Mouse (Mus musculus): ENCODE measurements around the gene Hoxa9. TPM values are rescaled to one million over a fixed set of nuclear protein-coding genes. Genes with fewer than 3 reads are reported as not detected.

Gene Hoxa9
- total RNA-seq, 2 experiments from 2014 or later = not detected

DNA sequence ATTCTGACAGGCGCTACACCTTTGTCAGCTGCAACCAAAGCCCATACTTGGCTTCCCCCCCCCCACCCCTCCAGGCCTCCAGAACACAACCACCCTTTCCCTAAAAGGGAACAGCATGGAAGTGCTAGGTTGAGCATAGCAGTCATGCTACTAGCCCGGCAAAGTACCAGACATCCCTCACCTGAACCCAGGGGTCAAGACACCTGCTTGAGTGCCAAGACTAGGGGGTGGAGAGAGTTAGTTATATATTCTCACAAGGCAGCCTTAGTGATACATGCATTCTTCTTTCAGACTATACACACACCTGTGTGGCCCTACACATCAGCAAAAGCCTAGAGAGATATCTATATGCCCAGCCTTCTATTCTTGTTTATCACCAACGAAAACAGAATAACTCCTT, 45.1 kb downstream of the Hoxa9 start:
- DNase-seq (ENCODE audit: low spot score in 2 of 2) = no peak

DNA sequence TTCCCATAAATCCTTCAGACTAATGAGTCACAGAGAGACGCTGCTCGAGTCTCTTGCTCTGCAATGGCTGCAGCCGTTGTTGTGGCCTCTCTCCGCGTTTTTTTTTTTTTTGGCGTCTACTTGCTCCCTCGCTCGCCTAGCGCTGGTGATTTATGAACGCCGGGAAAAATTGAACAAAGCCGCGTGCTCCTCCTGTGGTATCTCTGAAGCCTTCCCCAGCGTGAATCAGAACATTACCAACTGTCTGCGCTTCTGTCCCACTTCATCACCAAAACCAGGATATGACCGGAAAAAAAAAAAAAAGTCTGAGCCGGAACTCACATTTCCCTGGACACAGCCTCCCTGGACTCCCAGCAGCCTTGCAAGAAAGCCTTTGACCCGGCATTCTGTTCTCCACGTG, 45.7 kb downstream of the Hoxa9 start:
- DNase-seq (ENCODE audit: low spot score in 2 of 2) = no peak

DNA sequence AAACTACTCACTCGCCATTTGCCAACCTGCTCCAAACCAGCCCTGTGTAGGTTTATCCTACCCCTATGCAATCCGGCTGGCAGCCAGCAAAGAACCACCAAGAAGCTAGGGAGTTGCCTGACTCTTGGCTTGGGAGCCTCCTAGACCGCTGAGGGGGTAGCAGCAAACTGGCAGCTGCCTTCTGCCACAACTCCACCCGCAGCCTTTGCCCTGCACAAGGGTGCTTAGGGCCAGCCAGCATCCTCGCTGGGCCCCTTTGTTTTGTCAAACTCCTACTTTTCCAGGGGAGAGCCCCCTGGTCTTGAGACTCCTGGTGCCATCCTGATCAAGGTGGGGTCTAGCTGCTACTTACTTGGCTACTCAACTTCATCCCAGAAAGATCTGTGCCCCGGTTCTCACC, 46.2 kb downstream of the Hoxa9 start:
- no peak for DNase-seq (ENCODE audit: low spot score in 2 of 2)

DNA sequence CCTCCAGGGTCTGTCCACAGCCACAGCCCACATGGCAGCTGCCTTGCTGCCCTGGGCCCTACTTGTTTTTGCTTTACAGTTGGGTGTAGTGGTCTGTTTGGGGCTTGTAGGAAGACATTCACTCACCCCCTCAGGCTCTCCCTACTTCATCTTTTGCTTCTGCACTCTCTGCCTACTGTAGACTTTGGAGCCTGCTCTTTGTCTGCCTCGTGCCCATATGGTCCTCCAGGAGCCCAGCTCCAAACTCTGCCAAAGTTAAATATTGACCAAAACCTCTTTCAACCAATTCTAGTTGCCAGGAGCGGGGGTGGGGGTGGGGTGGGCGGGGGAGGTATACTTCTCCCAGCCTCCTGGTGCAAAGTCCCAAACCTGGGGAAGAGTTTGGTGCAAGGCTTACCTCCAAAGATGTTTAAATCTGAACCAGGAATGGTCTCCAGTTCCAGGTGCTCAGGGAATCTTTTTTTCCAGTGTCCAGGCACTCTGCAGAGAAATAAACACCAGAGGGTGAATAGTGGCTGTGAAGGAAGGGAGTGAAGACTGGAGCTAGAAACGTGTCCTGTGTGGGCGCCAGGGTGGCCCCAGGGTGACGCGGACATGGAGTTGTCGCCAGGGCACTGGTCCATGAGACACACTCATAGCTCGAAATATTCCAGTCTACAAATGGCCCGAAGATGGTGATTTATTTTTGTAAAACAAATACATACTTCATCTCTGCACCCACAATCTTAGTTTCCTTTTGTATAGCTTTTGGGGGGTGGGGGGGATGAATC, 47.4 kb downstream of the Hoxa9 start:
- DNase-seq (ENCODE audit: low spot score in 2 of 2) = no peak

DNA sequence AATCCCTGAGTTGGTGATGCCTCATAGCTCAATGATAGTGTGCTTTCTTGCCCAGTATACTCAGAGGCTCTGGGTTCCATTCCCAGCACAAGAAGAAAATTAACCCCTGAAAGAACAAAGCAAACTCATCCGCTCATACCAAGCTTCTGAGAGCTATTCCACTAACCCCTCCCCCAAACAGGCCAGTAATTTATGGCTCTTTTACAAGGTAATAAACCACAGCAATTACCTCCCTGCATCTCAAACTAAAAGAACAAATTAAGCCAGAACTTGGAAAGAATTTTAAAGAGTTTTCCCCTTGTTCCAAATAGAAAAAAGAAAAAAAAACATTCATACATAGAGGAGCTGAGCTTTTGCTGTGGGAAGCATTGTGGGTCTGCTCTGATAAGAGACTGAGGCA, 48.1 kb downstream of the Hoxa9 start:
- DNase-seq (ENCODE audit: low spot score in 2 of 2) = no peak

DNA sequence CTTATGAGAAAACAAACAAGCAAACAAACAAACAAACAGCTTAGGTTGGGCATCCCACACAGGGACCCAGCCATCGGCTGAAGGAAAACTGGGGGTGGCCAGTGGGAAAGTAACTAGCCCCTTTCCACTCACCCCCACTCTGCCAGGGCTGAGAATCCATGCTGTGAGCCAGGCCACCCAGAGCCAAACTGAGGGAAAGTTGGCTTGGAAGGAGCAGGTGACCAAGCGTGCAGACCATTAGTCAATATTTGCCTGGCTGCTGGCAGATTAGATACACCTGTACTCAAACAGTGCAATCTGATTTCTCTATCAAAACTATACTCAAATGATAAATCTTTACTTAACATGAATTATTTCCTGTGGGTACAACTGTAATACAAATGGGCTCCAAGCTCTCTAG, 48.9 kb downstream of the Hoxa9 start:
- DNase-seq (ENCODE audit: low spot score in 2 of 2) = no peak

DNA sequence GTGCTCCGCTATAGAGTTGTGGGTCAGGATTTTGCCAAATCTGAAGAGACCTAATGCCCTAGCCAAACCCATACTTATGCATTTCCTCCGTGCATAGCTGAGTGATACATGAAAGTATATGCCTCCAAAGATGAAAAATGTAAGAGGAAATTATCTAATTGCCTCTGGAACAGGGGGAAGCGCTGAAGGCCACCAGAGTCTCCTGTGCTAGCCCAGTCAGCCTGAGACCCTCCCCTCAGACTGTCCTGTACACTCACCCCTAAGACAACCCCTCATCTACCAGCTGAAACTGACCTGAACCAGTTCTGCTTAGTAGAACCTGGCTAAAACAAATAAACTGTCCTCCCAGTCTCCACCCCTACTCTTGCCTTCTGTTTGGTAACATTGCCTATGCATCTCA, 50.2 kb downstream of the Hoxa9 start:
- DNase-seq (ENCODE audit: low spot score in 2 of 2) = no peak

DNA sequence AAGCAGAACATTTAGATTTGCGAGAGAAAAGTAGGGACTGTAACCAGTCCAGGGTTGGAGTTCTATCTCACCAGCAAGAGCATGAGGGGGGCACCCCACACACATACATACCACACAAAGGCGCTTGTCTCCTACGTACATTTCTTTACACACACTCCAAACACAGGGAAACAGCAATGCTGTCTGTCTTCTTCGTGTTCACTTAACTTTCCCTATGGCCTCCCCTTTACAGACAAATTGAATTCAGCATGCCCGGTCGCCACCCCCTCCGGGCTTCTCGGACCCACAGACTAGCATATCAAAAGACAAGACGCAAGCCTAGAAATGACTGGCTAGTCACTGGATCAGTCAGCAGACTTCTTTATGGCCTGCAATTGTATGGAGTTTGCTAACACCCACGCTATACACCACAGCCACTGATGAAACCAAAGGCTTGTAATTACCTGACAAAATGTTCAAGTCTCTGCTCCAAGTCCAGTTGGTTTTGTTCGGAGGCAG, 50.6 kb downstream of the Hoxa9 start:
- no peak for DNase-seq (ENCODE audit: low spot score in 2 of 2)

DNA sequence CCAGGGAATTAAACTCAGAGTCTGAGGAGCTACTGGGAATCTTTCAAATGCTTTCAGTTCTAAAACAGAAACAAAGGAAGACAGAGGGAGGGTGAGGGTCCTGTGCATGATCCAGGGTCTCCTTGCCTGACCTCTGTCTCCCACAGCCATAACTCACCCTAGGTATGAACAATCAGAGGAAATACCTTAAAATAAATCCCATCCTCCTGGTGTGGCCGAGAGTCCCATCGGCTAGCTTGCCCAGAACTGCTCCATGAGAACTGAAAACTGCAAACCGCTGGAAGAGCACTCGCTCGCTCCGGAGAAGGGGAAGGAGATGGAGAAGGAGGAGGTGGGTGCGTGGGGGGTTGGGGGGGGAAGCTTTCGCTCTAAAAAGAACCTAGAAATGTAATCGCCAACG, 51.2 kb downstream of the Hoxa9 start:
- no peak for DNase-seq (ENCODE audit: low spot score in 2 of 2)

DNA sequence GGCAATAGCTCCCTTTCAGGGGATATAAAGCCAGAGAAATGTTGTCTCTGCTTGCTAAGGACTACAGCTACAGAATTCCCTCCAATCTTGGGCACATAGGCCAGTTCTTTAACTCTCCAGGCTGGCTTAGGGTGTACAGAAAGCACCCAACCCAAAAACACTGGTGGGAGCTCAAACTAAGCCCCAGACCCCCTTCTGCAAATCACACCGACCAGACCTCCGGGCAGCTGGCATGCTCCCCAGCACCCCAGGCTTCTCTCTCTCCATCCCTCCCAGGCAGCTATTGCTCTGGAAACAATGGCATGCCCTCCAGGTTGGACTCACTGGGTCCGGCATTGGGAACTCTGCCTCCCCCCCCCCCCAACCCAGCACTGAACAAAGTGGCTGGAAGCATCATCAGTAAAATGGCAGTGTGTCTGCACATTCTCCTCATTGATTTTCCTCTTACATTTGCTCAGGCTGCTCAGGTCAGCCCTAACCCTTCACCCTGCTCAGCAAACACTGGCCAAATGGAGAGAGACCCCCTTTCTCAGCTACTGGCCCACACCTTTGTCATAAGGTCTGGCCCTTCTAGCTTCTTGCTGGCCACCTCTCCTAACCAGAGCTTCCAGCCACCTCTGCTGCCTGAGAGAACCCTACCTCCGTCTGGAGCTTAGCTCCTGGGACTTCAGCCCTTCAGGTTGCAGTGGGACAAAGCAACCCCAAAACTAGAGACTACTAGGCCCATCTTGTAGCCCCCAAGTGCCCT, 51.8 kb downstream of the Hoxa9 start:
- DNase-seq (ENCODE audit: low spot score in 2 of 2) = no peak

DNA sequence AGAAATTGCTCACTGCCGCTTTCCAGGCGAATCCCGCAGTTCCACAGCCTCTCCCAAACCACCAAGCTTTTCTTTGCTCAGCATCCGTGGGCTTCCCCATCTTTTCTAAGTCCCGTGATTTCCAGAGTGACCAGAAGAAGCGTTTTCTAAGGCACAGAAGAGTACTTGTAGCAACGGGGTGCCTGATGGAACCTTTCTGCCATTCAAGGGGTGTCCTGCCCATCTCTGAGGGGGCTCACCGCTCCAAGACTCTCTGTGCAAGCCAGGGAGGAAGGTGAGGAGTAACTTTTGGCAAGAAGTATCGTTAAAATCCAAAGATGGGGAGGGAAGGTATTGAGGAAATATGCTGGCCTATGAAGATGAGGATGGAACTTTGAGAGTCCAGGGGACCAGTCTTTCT, 53.1 kb downstream of the Hoxa9 start:
- no peak for DNase-seq (ENCODE audit: low spot score in 2 of 2)

DNA sequence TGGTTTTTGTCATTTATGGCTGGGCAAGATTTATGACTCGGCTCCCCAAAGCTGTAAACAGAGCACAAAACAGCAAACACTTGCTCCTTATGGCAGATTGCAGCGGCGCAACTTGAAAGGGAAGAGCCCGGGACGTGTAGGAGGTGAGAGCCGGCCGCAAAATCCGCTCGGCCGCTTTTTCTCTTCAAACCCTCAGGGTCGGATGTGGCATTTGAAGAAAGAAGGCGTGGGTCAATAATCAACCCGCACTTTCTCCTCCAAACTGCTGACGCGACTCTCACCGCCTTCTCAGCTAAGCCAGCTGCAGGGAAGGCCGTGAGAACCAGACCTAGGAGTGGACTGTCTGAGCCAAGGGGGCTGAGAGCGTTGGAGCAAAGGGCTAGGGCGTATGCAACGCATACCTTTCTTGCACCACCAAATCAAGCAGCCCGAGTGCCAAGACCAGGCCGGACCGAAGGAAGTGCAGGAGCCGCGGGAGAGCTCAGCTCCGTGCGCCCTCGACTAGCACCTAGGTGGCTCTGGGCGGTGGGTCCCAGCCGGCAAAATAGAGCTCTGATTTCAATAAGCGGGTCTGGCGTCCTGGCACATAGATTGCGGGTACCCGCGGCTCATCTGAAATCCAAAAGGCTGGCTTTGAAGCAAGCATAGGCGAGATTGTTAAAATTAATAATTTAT, 53.7 kb downstream of the Hoxa9 start, which contains the start of gene 5730596B20Rik:
5730596B20Rik (plus strand) TSS at position 438 of the 675 bp plus-strand sequence.
- DNase-seq (ENCODE audit: low spot score in 2 of 2) = no peak

DNA sequence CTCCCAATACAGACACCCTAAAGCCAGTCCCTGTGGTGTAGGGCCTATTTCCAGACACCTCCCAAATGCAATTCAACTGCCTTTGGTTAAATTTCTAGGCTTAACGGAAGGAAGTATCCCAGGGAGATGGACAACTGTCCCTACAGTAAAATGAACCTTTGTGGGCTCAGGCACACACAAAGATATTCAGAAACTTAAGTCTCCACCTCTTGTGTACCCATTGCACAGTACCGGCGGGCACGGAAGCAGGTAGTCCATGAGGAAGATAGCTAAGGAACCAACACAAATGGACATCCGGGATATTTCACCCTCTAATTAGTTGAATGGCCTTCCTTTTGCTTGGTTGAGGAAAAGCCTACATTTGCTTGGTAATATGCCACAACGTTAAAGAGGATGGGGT, 54.5 kb downstream of the Hoxa9 start:
- no peak for DNase-seq (ENCODE audit: low spot score in 2 of 2)

DNA sequence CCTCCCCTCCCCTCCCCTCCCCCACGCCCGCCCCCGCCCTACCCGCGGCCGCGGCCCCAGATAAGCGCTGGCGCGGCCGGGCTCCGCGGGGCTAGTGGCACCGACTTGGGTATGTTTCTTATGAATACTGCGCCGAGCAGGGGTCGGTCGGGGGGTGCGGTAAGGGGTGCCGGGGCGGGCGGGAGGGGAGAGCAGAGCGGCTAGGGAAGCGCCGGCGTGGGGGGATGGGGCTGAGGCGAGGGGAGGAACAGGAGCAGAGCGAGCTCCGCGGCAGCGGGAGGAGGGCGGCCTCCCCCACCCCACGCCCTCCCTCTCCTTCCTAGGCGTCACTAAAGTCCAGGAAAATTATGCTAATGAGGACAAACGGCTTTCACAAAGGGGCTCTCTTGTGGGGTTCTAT, 55.0 kb downstream of the Hoxa9 start:
- DNase-seq (ENCODE audit: low spot score in 2 of 2) = no peak

DNA sequence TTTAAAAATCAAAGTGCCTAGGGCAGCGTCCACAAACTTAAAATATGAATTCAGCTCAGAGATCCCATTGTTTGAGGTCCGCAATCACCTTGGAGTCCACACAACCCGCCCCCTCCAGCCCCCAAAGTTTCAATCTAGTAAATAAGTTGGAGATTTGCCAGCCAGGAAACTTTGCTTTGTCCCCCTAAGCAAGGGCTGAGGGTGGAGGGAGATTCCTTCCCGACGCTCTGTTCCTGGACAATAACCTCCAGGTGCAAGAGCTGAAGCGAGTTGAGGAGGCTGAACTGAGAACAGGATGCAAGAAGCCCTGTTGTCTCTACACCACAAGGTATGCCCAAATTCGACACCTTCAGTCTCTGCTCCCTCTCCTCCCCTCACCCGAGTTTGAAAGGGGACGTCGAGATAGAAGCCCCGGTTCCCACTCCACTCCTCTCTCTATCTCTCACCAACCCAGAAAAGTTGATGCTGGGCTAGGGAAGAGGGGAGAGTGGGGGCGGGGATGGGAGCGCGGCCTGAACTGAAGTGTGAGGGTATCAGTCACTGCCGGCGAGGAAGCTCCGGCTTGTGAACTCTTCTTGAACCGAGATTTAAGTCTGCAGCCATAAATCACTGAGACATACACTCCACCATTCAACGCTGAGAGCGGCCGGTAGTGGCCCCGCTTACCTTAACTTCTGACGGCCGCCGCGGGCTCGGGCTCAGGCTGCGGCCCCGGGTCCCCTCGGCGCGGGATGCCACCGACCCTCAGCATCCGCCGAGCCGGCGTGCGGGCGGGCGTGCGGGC, 55.7 kb downstream of the Hoxa9 start:
- no peak for DNase-seq (ENCODE audit: low spot score in 2 of 2)

DNA sequence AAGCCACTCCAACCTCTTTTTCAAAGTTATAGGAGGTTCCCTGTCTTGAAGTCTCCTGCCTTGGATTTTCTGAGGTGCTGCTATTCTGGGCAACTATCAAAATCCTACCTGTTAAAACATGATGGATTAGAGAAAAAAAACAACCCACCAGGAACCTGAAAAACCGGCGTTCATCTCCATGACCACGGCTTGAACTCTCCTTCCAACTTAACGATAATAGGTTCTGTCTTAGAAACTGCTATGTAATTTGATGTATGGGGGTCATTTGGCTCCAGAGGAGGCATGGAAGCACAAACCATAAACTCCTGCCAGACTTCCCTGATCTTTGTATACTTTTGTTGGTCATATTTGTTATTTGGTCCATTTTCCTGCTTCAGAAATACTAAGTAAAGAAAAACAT, 57.2 kb downstream of the Hoxa9 start:
- no peak for DNase-seq (ENCODE audit: low spot score in 2 of 2)

Small RNA genes lying within 50 kb of the gene (microRNA-seq; reads per million reads assigned to microRNA genes)
- 4.2 to 7.2 reads per million in 2 experiments for gene Mir196b

Other genes with a start within 250 kb of the Hoxa9 start
- 10 to 100 TPM; 20.8 to 21.4 TPM for gene Skap2, start 218.5 kb downstream of the Hoxa9 start, total RNA-seq (2021)
- not detected for gene Hoxa1, start 72.8 kb downstream of the Hoxa9 start, total RNA-seq (2021)
- gene Hoxa2, start 66.3 kb downstream of the Hoxa9 start, total RNA-seq (2021) = not detected
- gene 5730596B20Rik, start 53.6 kb downstream of the Hoxa9 start, total RNA-seq (2021) = not detected
- gene Hoxa4, start 39.3 kb downstream of the Hoxa9 start, total RNA-seq (2021) = not detected
- gene Hoxa5, start 26.5 kb downstream of the Hoxa9 start, total RNA-seq (2021) = not detected
- gene Hoxa6, start 22.4 kb downstream of the Hoxa9 start, total RNA-seq (2021) = not detected
- gene Hoxa3, start 17.8 kb downstream of the Hoxa9 start, total RNA-seq (2021) = not detected
- not detected for gene Gm28308, start 17.8 kb downstream of the Hoxa9 start, total RNA-seq (2021)
- under 1 TPM in 1 of 2 experiments, not detected in 1; 0.36 TPM for gene Hoxa7, start 9.2 kb downstream of the Hoxa9 start, total RNA-seq (2021)
- not detected for gene Hoxa10, start 9.8 kb upstream of the Hoxa9 start, total RNA-seq (2021)
- not detected for gene Hoxa11, start 14.7 kb upstream of the Hoxa9 start, total RNA-seq (2021)
- not detected for gene Hoxa13, start 29.8 kb upstream of the Hoxa9 start, total RNA-seq (2021)
- not detected for gene Evx1, start 82.4 kb upstream of the Hoxa9 start, total RNA-seq (2021)

Measured in layer of hippocampus, adult 18-20 months (tissue).